Mouse (Mus musculus): Measurements from ENCODE around the gene Dact3. TPM values are rescaled to one million over a fixed set of nuclear protein-coding genes. Genes with fewer than 3 reads are reported as not detected.

The Dact3 gene
- polyA plus RNA-seq, 1 experiment from 2014 or later: 2.9 TPM

Other genes with a start within 250 kb of the Dact3 start
- gene Ceacam15, start 199.6 kb upstream of the Dact3 start, polyA plus RNA-seq (2015; fragmentation: Nextera tagmentation; extraction: Ambion mirVana): not detected in 2 replicates
- gene Ceacam9, start 153.4 kb upstream of the Dact3 start, polyA plus RNA-seq (2015; fragmentation: Nextera tagmentation; extraction: Ambion mirVana): 0.14 TPM in 1 of 2 replicates, not detected in the other
- 360 and 361 TPM in 2 replicates for gene Ap2s1, start 136.9 kb upstream of the Dact3 start, polyA plus RNA-seq (2015; fragmentation: Nextera tagmentation; extraction: Ambion mirVana)
- 13.8 and 14.9 TPM in 2 replicates for gene Slc1a5, start 94.0 kb upstream of the Dact3 start, polyA plus RNA-seq (2015; fragmentation: Nextera tagmentation; extraction: Ambion mirVana)
- 184 and 186 TPM in 2 replicates for gene Strn4, start 59.4 kb upstream of the Dact3 start, polyA plus RNA-seq (2015; fragmentation: Nextera tagmentation; extraction: Ambion mirVana)
- 43.9 and 46.1 TPM in 2 replicates for gene Fkrp, start 58.6 kb upstream of the Dact3 start, polyA plus RNA-seq (2015; fragmentation: Nextera tagmentation; extraction: Ambion mirVana)
- 6.4 and 6.6 TPM in 2 replicates for gene Prkd2, start 32.4 kb upstream of the Dact3 start, polyA plus RNA-seq (2015; fragmentation: Nextera tagmentation; extraction: Ambion mirVana)
- gene Gng8, start 16.5 kb downstream of the Dact3 start, polyA plus RNA-seq (2015; fragmentation: Nextera tagmentation; extraction: Ambion mirVana): 23.4 and 30.8 TPM in 2 replicates
- gene Ptgir, start 31.2 kb downstream of the Dact3 start, polyA plus RNA-seq (2015; fragmentation: Nextera tagmentation; extraction: Ambion mirVana): 0.41 and 0.54 TPM in 2 replicates
- gene Calm3, start 48.8 kb downstream of the Dact3 start, polyA plus RNA-seq (2015; fragmentation: Nextera tagmentation; extraction: Ambion mirVana): 297 and 325 TPM in 2 replicates
- gene Pnmal2, start 69.4 kb downstream of the Dact3 start, polyA plus RNA-seq (2015; fragmentation: Nextera tagmentation; extraction: Ambion mirVana): 119 and 120 TPM in 2 replicates
- 54.7 and 60.8 TPM in 2 replicates for gene Pnmal1, start 84.4 kb downstream of the Dact3 start, polyA plus RNA-seq (2015; fragmentation: Nextera tagmentation; extraction: Ambion mirVana)
- gene Gm42372, start 107.8 kb downstream of the Dact3 start, polyA plus RNA-seq (2015; fragmentation: Nextera tagmentation; extraction: Ambion mirVana): 3.4 and 4.3 TPM in 2 replicates
- 5.6 and 5.9 TPM in 2 replicates for gene Ccdc8, start 117.4 kb downstream of the Dact3 start, polyA plus RNA-seq (2015; fragmentation: Nextera tagmentation; extraction: Ambion mirVana)
- gene Ppp5c, start 152.6 kb downstream of the Dact3 start, polyA plus RNA-seq (2015; fragmentation: Nextera tagmentation; extraction: Ambion mirVana): 108 and 110 TPM in 2 replicates
- gene Hif3a, start 187.1 kb downstream of the Dact3 start, polyA plus RNA-seq (2015; fragmentation: Nextera tagmentation; extraction: Ambion mirVana): 2.0 and 2.4 TPM in 2 replicates
- 1.2 and 1.5 TPM in 2 replicates for gene Psg16, start 198.7 kb downstream of the Dact3 start, polyA plus RNA-seq (2015; fragmentation: Nextera tagmentation; extraction: Ambion mirVana)